21 mouse cellular contexts compared by ENCODE assay signal in the genomic region with DNA sequence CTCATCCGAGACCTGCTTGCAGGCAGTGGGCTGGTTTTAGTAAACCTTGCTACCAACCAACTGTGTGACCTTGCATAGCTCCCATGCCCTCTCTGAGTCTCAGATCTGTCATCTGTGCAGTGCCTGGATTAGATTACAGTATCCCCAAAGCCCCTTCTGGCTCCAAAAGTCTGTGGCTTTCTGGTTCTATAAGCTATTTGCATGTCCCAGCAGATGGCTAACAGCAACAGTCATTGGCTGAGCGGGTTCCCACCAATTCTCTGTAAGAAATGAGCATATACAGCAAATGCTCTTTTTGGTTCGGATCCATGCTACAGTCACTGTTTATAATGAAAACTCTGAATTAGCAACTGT. TPM values are rescaled to one million over a fixed set of nuclear protein-coding genes. Genes with fewer than 3 reads are reported as not detected.
DNase-seq lines count a peak whose midpoint lies in the region; ATAC-seq lines count a peak whose summit lies in the region.
"Had no signal": no experiment of that assay in that cellular context is flagged by ENCODE, and none has a peak within 500 bp of the region (broad histone marks: within the 10 kb centered on the region; RNA-seq: fewer than 3 reads in every experiment).

No protein-coding gene starts in this region.

- no peak overlapping the region for H3K4me2 ChIP-seq in midbrain, embryonic 11.5 days
- peak overlapping the region; percentile 15; the same call in 1 of the 2 replicates for H3K4me2 ChIP-seq in forebrain, embryonic 15.5 days (replicated peaks)
- H3K4me2 ChIP-seq in hindbrain, embryonic 15.5 days = no peak overlapping the region
- peak overlapping the region; percentile 14; the same call in 1 of the 2 replicates for H3K4me2 ChIP-seq in neural tube, embryonic 13.5 days
- H3K4me2 ChIP-seq: embryonic facial prominence, embryonic 15.5 days; heart, embryonic 11.5 days; intestine, embryonic 15.5 days; liver, embryonic 15.5 days had no signal

- H3K36me3 ChIP-seq in midbrain, embryonic 11.5 days (ENCODE audit: control insufficient read depth, insufficient read depth, low read length) = no peaks in the 10 kb centered on the region
- H3K36me3 ChIP-seq in midbrain, embryonic 10.5 days = no peaks in the 10 kb centered on the region
- H3K36me3 ChIP-seq in forebrain, embryonic 15.5 days = no peaks in the 10 kb centered on the region
- no peaks in the 10 kb centered on the region for H3K36me3 ChIP-seq in hindbrain, embryonic 15.5 days
- H3K36me3 ChIP-seq in neural tube, embryonic 13.5 days = no peaks in the 10 kb centered on the region
- H3K36me3 ChIP-seq: embryonic facial prominence, embryonic 15.5 days; intestine, embryonic 15.5 days; liver, embryonic 15.5 days had no signal

- ATAC-seq in midbrain, embryonic 11.5 days (ENCODE audit: low FRiP score) = no peak
- ATAC-seq in forebrain, embryonic 15.5 days (replicated peaks) = peak; percentile 80
- ATAC-seq in hindbrain, embryonic 15.5 days (ENCODE audit: low FRiP score, low read depth) = no peak; the same call in 1 of the 2 replicates
- ATAC-seq in neural tube, embryonic 13.5 days (ENCODE audit: low read depth) = peak; percentile 42; the same call in 1 of the 2 replicates
- ATAC-seq: intestine, embryonic 15.5 days; lung, postnatal 0 days had no signal

- no peak overlapping the region for H3K27ac ChIP-seq in midbrain, embryonic 11.5 days (ENCODE audit: low read depth, low read length)
- no peak overlapping the region for H3K27ac ChIP-seq in midbrain, embryonic 10.5 days (replicated peaks)
- H3K27ac ChIP-seq in forebrain, embryonic 15.5 days (replicated peaks) = peak overlapping the region; percentile 88
- H3K27ac ChIP-seq in hindbrain, embryonic 15.5 days (replicated peaks) = peak overlapping the region; percentile 23
- peak overlapping the region; percentile 77 for H3K27ac ChIP-seq in neural tube, embryonic 13.5 days (replicated peaks)
- H3K27ac ChIP-seq: embryonic facial prominence, embryonic 15.5 days; intestine, embryonic 15.5 days; layer of hippocampus, adult 2 months; liver, embryonic 15.5 days had no signal

- no peaks in the 10 kb centered on the region for H3K9me3 ChIP-seq in midbrain, embryonic 11.5 days (ENCODE audit: control insufficient read depth, low read length)
- no peaks in the 10 kb centered on the region for H3K9me3 ChIP-seq in midbrain, embryonic 10.5 days (replicated peaks)
- H3K9me3 ChIP-seq in forebrain, embryonic 15.5 days = no peaks in the 10 kb centered on the region
- no peaks in the 10 kb centered on the region for H3K9me3 ChIP-seq in hindbrain, embryonic 15.5 days
- H3K9me3 ChIP-seq in neural tube, embryonic 13.5 days = no peaks in the 10 kb centered on the region
- H3K9me3 ChIP-seq: embryonic facial prominence, embryonic 15.5 days; intestine, embryonic 15.5 days; liver, embryonic 15.5 days; megakaryocyte, embryonic 14.5 days had no signal

- H3K4me1 ChIP-seq in midbrain, embryonic 11.5 days (ENCODE audit: control insufficient read depth, insufficient read depth, low read length) = 0 out of 2 replicates have a peak, but pooled peaks cover 2% of the 10 kb centered on the region
- peaks cover 24% of the 10 kb centered on the region for H3K4me1 ChIP-seq in midbrain, embryonic 10.5 days
- H3K4me1 ChIP-seq in forebrain, embryonic 15.5 days = peaks cover 24% of the 10 kb centered on the region
- H3K4me1 ChIP-seq in hindbrain, embryonic 15.5 days (replicated peaks) = peaks cover 22% of the 10 kb centered on the region
- peaks cover 42% of the 10 kb centered on the region for H3K4me1 ChIP-seq in neural tube, embryonic 13.5 days (replicated peaks)
- H3K4me1 ChIP-seq: embryonic facial prominence, embryonic 15.5 days; intestine, embryonic 15.5 days; liver, embryonic 15.5 days; megakaryocyte, embryonic 14.5 days had no signal

- H3K27me3 ChIP-seq in midbrain, embryonic 11.5 days (ENCODE audit: control insufficient read depth, insufficient read depth, low read length) = no peaks in the 10 kb centered on the region
- no peaks in the 10 kb centered on the region for H3K27me3 ChIP-seq in midbrain, embryonic 10.5 days (ENCODE audit: low read depth, poor library complexity, severe bottlenecking)
- H3K27me3 ChIP-seq in forebrain, embryonic 15.5 days = no peaks in the 10 kb centered on the region
- no peaks in the 10 kb centered on the region for H3K27me3 ChIP-seq in hindbrain, embryonic 15.5 days
- H3K27me3 ChIP-seq in neural tube, embryonic 13.5 days = no peaks in the 10 kb centered on the region
- H3K27me3 ChIP-seq: embryonic facial prominence, embryonic 15.5 days; intestine, embryonic 15.5 days; liver, embryonic 15.5 days; megakaryocyte, embryonic 14.5 days had no signal

- H3K4me3 ChIP-seq in midbrain, embryonic 11.5 days (ENCODE audit: low read depth, low read length) = no peak overlapping the region
- no peak overlapping the region for H3K4me3 ChIP-seq in midbrain, embryonic 10.5 days
- no peak overlapping the region for H3K4me3 ChIP-seq in forebrain, embryonic 15.5 days
- H3K4me3 ChIP-seq in hindbrain, embryonic 15.5 days = no peak overlapping the region
- H3K4me3 ChIP-seq in neural tube, embryonic 13.5 days = no peak overlapping the region
- H3K4me3 ChIP-seq: embryonic facial prominence, embryonic 15.5 days; intestine, embryonic 15.5 days; layer of hippocampus, adult 2 months; liver, embryonic 15.5 days; megakaryocyte, embryonic 14.5 days had no signal

- DNase-seq in midbrain, embryonic 11.5 days (ENCODE audit: low spot score, missing footprints) = peak; percentile 57
- no peak for DNase-seq in midbrain, embryonic 10.5 days (ENCODE audit: low spot score)
- no peak for DNase-seq in gastrocnemius, postnatal 4 days (ENCODE audit: low spot score in 2 of 2)
- no peak for DNase-seq in spleen, postnatal 10 days (ENCODE audit: low spot score in 2 of 2)
- no peak for DNase-seq in thymus, postnatal 4 days
- DNase-seq: adrenal gland, adult 8-10 months; B cell, adult 2 months; cerebellum, adult 8-10 months; gastrocnemius, postnatal 10 days; heart, postnatal 14 days; thymus, postnatal 14 days had no signal

- WGBS in midbrain, embryonic 11.5 days = 73% methylated on average over 3 of the region's 3 CpGs
- WGBS in midbrain, embryonic 10.5 days = 86% methylated on average over 3 of the region's 3 CpGs
- WGBS in forebrain, embryonic 15.5 days = 43% methylated on average over 3 of the region's 3 CpGs
- WGBS in hindbrain, embryonic 15.5 days = 44% methylated on average over 3 of the region's 3 CpGs
- WGBS in neural tube, embryonic 13.5 days = 50% methylated on average over 3 of the region's 3 CpGs

- H3K9ac ChIP-seq in midbrain, embryonic 11.5 days (ENCODE audit: low read length) = no peak overlapping the region
- no peak overlapping the region for H3K9ac ChIP-seq in forebrain, embryonic 15.5 days (replicated peaks)
- no peak overlapping the region for H3K9ac ChIP-seq in hindbrain, embryonic 15.5 days
- no peak overlapping the region for H3K9ac ChIP-seq in neural tube, embryonic 13.5 days
- H3K9ac ChIP-seq: embryonic facial prominence, embryonic 15.5 days; intestine, embryonic 15.5 days; liver, embryonic 15.5 days had no signal

RNA-seq across cellular contexts. Expression of a gene that starts 43.6 kb away (rescaled TPM):
- polyA plus RNA-seq in midbrain, embryonic 11.5 days (2014; fragmentation: Nextera tagmentation; extraction: Ambion mirVana) = 6.9 and 8.3 TPM in 2 replicates
- 6.9 and 7.3 TPM in 2 replicates for polyA plus RNA-seq in midbrain, embryonic 10.5 days (2016; fragmentation: Nextera tagmentation; extraction: Ambion mirVana)
- 10.1 and 10.2 TPM in 2 replicates for polyA plus RNA-seq in forebrain, embryonic 15.5 days (2015; fragmentation: Nextera tagmentation; extraction: Ambion mirVana)
- polyA plus RNA-seq in hindbrain, embryonic 15.5 days (2015; fragmentation: Nextera tagmentation; extraction: Ambion mirVana) = 14.8 and 16.2 TPM in 2 replicates
- polyA plus RNA-seq in neural tube, embryonic 13.5 days (2015; fragmentation: Nextera tagmentation; extraction: Ambion mirVana) = 12.0 and 14.1 TPM in 2 replicates
- 10 to 100 TPM; 16.0 to 16.4 TPM for total RNA-seq in gastrocnemius, postnatal 4 days (2021)

Comparison
In these comparisons a context has a peak if more than half of its experiments do, and no peak if none do; other contexts are left out.
1. ATAC-seq: peak in forebrain, embryonic 15.5 days (single experiment) and neural tube, embryonic 13.5 days (single experiment); none in midbrain, embryonic 11.5 days (single experiment) and hindbrain, embryonic 15.5 days (single experiment).
2. H3K27ac ChIP-seq: peak in forebrain, embryonic 15.5 days (single experiment), hindbrain, embryonic 15.5 days (single experiment) and neural tube, embryonic 13.5 days (single experiment); none in midbrain, embryonic 11.5 days (single experiment) and midbrain, embryonic 10.5 days (single experiment).
3. H3K4me2 ChIP-seq: peak in forebrain, embryonic 15.5 days (single experiment) and neural tube, embryonic 13.5 days (single experiment); none in midbrain, embryonic 11.5 days (single experiment) and hindbrain, embryonic 15.5 days (single experiment).